Mouse (Mus musculus): ENCODE measurements around the gene Hnrnpf. TPM values are rescaled to one million over a fixed set of nuclear protein-coding genes. Genes with fewer than 3 reads are reported as not detected.

The Hnrnpf gene
- 171 TPM for polyA plus RNA-seq (2014; fragmentation: Illumina TruSeq; extraction: RNeasy Lipid Tissue Mini Kit (QIAGEN cat#74804); ENCODE audit: low read depth, low replicate concordance)

GRCm38 (mm10) chr6:117900126-117901080 lies at the start of gene Hnrnpf:
Gene Hnrnpf (plus strand): TSS chr6:117900324.

GRCm38 (mm10) chr6:117861848-117862247 lies 38.3 kb upstream of the Hnrnpf start, which contains the start of gene Zfp239:
Gene Zfp239 (plus strand): TSS chr6:117862100.

DNA sequence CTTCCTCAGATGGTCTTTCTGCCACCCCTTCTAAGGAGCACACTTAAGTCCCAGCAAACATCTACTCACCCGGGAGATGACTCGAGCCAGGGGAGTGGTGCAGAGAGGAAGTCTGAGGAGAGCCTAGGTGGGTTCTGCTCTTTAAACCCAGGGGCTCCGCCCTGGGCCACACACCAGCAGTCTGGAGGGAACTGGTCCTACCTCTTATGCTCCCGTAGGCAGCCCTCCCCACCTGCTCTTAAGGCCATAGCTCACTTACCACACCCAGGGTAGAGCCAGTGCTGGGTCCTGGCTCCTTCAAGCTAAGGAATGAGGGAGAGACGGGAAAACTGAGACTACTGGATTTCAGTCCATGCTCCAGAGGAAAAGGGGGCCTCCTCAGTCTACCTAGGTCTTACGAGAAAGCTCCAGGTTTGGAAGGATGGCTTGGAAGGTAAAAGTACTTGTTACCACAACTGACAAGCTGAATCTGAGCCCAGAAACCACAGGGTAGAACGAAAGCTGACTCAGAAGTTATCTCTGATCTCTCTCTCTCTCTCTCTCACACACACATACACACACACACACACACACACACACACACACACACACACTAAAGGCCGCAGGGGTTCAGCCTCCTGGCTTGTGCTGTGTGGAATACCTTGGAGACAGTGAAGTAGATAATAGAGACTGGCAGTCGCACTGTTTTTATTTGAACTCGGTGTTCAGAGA lies 37.3 kb downstream of the Hnrnpf start, which contains the start of gene Fxyd4:
Gene Fxyd4, minus strand, starts transcription at position 471 of the 711 bp plus-strand sequence.

Other genes with a start within 250 kb of the Hnrnpf start
- gene Zfp637, start 59.1 kb upstream of the Hnrnpf start, polyA plus RNA-seq (2014; fragmentation: Illumina TruSeq; extraction: RNeasy Lipid Tissue Mini Kit (QIAGEN cat#74804); ENCODE audit: low read depth, low replicate concordance): 40.1 TPM
- 0.39 TPM for gene Zfp239, start 38.2 kb upstream of the Hnrnpf start, polyA plus RNA-seq (2014; fragmentation: Illumina TruSeq; extraction: RNeasy Lipid Tissue Mini Kit (QIAGEN cat#74804); ENCODE audit: low read depth, low replicate concordance)
- not detected for gene Fxyd4, start 37.4 kb downstream of the Hnrnpf start, polyA plus RNA-seq (2014; fragmentation: Illumina TruSeq; extraction: RNeasy Lipid Tissue Mini Kit (QIAGEN cat#74804); ENCODE audit: low read depth, low replicate concordance)
- gene Rasgef1a, start 111.1 kb downstream of the Hnrnpf start, polyA plus RNA-seq (2014; fragmentation: Illumina TruSeq; extraction: RNeasy Lipid Tissue Mini Kit (QIAGEN cat#74804); ENCODE audit: low read depth, low replicate concordance): 0.42 TPM
- 16.8 TPM for gene Csgalnact2, start 238.8 kb downstream of the Hnrnpf start, polyA plus RNA-seq (2014; fragmentation: Illumina TruSeq; extraction: RNeasy Lipid Tissue Mini Kit (QIAGEN cat#74804); ENCODE audit: low read depth, low replicate concordance)